Mouse (Mus musculus) T-helper 1 cell (primary cell): ENCODE measurements around the gene Hck.

Source experiments
- in situ Hi-C: fragments of 300-600 bp; cut with MboI, MseI; formaldehyde crosslinking; loops from one replicate; pipeline ENCODE4 v1.15.1; 2025; ENCODE audit warnings: high pct_unique_total_duplicates

The Hck gene

GRCm38 (mm10) chr2:153090551-153091165 is 17.6 kb upstream of the Hck start:
- in situ Hi-C loops: no loop called here

- in situ Hi-C loops: no loop called here
Measured at GRCm38 (mm10) chr2:153107046-153107766, 1.1 kb upstream of the Hck start.

- in situ Hi-C loops: no loop called here
Measured at GRCm38 (mm10) chr2:153107802-153108201, 466 bp upstream of the Hck start.

GRCm38 (mm10) chr2:153109596-153109995 is 1.3 kb downstream of the Hck start:
- in situ Hi-C loops: no loop called here

GRCm38 (mm10) chr2:153111298-153111697 is 3.0 kb downstream of the Hck start:
- in situ Hi-C loops: no loop called here

GRCm38 (mm10) chr2:153115679-153116081 is 7.4 kb downstream of the Hck start:
- in situ Hi-C loops: no loop called here

- in situ Hi-C loops: no loop called here
Measured at GRCm38 (mm10) chr2:153117051-153117486, 8.8 kb downstream of the Hck start.

GRCm38 (mm10) chr2:153119488-153119887 is 11.2 kb downstream of the Hck start:
- in situ Hi-C loops: no loop called here

GRCm38 (mm10) chr2:153120126-153120525 is 11.9 kb downstream of the Hck start:
- in situ Hi-C loops: no loop called here

GRCm38 (mm10) chr2:153121821-153122615 is 13.8 kb downstream of the Hck start:
- in situ Hi-C loops: no loop called here

- in situ Hi-C loops: no loop called here
Measured at GRCm38 (mm10) chr2:153122701-153123100, 14.4 kb downstream of the Hck start.

GRCm38 (mm10) chr2:153125875-153126274 is 17.6 kb downstream of the Hck start:
- in situ Hi-C loops: loop anchor here (5.0 kb wide), 1 partner anchor 44 kb away; no protein-coding TSS in a partner anchor

- in situ Hi-C loops: no loop called here
Measured at GRCm38 (mm10) chr2:153131019-153131418, 22.8 kb downstream of the Hck start.

- in situ Hi-C loops: no loop called here
Measured at GRCm38 (mm10) chr2:153134237-153134636, 26.0 kb downstream of the Hck start.

- in situ Hi-C loops: no loop called here
Measured at GRCm38 (mm10) chr2:153136211-153136610, 27.9 kb downstream of the Hck start.

GRCm38 (mm10) chr2:153139158-153139557 is 30.9 kb downstream of the Hck start:
- in situ Hi-C loops: no loop called here

GRCm38 (mm10) chr2:153139996-153140613 is 31.8 kb downstream of the Hck start:
- in situ Hi-C loops: loop anchor here (5.0 to 10.0 kb wide), 2 partner anchors 223 to 445 kb away; no protein-coding TSS in a partner anchor

- in situ Hi-C loops: loop anchor here (5.0 to 10.0 kb wide), 2 partner anchors 225 to 442 kb away; no protein-coding TSS in a partner anchor
Measured at GRCm38 (mm10) chr2:153142620-153143199, 34.4 kb downstream of the Hck start.

GRCm38 (mm10) chr2:153145346-153145745 is 37.1 kb downstream of the Hck start:
- in situ Hi-C loops: loop anchor here (10.0 kb wide), 1 partner anchor 439 kb away; no protein-coding TSS in a partner anchor

- in situ Hi-C loops: loop anchor here (10.0 kb wide), 1 partner anchor 438 kb away; no protein-coding TSS in a partner anchor
Measured at GRCm38 (mm10) chr2:153147236-153147635, 39.0 kb downstream of the Hck start.

- in situ Hi-C loops: loop anchor here (10.0 kb wide), 1 partner anchor 437 kb away; no protein-coding TSS in a partner anchor
Measured at GRCm38 (mm10) chr2:153147715-153148114, 39.4 kb downstream of the Hck start.
